Mouse (Mus musculus) cerebellum, adult 8-10 months (tissue): ENCODE measurements around the gene Klrd1.
"Not testable (repeated sequence)": the region's sequence is repeated elsewhere in the genome, so short reads cannot be mapped to it uniquely, and the experiment has no call there.

Experiments
- DNase-seq: peaks from one replicate; pipeline ENCODE4 v3.0.0; 2022

Klrd1 gene

GRCm38 (mm10) chr6:129591508-129591907, at the start of gene Klrd1:
Gene Klrd1, plus strand, starts transcription at chr6:129591782.
- no peak for DNase-seq

DNA sequence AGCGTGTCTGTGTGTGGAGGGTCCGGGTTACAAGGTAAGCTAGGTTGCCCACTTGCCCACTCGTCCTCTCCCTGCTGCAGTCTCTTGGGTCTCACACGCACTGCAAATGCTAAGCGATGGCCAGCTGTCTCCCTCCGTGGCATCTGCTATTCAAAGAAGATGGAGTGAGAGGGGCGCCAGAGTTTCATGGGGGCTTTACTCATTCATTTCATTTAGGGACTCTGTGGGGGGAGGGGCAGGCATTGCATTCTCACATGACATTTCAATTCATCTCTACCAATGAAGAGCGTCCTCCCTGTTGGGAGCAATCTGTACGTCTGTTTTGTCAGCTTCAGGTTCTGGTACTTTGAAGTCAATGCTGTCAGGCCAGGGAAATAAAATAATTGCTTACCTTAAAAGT, 49.7 kb upstream of the Klrd1 start:
- DNase-seq: no peak

- DNase-seq: no peak
Observed at GRCm38 (mm10) chr6:129542540-129542939, 49.0 kb upstream of the Klrd1 start.

- DNase-seq: peak; percentile 61
Observed at GRCm38 (mm10) chr6:129543709-129544606, 47.6 kb upstream of the Klrd1 start.

- DNase-seq: no peak
Observed at GRCm38 (mm10) chr6:129547277-129547676, 44.3 kb upstream of the Klrd1 start.

- no peak for DNase-seq
Observed at GRCm38 (mm10) chr6:129548009-129548408, 43.6 kb upstream of the Klrd1 start.

DNA sequence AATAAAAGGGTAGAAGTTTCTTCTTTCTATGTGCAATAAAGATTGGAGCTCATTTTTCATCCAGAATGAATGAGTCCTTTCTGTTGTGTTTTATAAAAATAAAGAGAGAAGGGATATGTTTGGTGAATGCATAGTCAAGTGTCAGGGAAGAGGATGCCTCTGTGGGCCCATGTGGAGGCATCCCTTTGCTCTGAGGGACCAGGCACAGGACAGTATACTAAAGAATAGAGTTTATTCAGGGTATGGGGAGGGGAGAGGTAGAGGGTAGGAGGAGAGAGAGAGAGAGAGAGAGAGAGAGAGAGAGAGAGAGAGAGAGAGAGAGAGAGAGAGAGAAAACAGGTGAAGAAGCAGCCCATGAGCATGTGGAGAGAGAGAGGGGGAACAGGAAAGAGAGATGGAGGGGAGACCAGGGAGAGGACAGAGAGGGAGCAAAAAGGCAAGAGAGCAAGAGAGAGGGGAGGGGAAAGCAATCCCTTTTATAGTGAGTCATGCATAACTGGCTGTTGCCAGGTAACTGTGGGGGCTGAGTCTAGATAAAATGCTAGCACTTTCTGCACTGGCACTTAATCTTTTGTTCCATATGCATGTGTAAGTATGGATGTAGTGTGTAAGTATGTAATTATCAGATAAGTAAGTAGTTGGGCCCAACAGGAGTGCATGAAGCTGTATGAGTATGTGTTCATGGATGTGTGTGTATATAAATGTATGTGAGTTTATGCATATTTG, 34.1 kb upstream of the Klrd1 start:
- DNase-seq: no peak

DNA sequence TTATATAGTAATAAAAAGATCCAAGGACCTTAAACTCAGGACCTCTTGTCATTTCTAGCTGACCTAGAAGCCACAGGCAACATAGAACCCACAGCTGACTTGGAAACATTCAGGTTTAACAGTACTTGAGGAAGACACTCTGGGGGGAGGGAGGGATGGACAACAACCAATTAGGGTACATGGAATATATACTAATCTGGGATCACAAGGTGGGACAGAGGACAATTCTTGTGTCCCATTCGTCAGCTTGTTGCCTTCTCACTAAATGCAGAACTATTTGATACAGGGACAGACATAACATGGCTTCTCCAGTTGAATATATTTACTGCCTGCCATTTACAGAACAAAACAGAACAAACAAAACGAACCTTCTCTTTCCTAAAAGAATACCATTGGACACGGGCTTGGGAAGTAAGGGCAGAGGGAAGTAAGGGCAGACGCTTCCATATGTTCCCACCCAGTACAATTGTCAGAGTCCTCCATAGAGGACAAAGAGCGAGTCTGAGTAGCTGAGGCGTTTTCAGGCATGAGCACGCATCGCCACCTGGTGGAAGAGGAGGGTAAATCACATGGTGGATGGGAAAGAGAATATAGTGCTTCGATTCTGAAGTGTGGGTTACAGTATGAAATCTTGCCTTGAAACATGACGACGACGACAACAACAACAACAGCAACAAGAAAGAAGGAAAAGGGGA, 32.5 kb upstream of the Klrd1 start:
- peak; percentile 63 for DNase-seq

DNA sequence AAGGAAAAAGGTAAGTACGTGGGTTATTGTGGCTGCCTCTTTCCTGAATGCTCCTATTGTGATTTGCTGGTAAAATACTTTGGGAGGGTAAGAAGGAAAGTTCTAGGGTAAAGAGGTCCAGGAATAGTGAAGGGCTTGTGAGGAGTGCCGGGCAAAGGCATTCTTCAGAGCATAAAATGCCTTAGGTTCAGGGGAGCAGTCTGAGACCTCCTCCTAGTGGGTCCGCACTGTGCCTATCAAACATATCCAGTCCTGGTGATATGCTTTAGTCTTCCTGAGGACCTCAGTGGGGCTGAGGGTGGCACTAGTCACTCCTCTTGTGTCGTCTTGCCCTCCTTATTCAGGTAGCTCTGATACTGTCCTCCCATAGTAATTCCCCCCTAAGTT, 31.9 kb upstream of the Klrd1 start:
- no peak for DNase-seq

DNA sequence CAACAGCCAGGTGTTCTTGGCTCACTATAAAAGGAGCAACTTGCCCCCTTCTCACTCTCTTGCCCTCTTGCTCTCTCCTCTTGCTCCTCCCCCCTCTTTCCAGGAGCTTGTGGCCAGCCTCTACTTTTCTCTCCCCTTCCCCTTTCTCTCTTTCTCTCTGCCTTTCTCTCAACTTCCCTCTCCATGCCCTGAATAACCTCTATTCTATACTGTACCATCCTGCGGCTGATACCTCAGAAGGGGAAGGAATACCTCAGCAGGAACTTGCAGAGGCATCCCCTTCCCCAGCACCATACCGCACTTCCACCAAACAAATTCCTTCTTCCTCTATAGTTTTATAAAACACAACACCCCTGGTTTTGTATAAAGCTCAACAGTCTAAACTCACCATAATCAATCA, 26.3 kb upstream of the Klrd1 start:
- DNase-seq: no peak

DNA sequence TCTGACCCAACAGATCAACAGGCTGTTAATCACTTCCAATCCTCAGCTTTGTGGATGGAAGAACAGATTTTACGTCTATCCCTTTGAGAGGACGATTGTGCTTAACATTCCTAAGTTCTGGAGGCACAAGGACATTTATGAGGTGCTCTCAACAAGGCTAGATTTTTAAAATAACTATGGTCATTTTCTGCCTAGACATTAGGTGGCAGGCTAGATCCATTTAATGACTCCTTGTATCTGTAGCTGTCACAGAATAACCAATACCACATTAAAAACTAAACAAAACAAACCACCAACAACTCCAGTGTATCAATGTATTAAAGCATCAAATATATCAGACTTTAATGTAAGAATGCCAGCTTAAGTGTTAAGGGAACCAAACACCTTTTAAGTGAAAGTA, 16.3 kb upstream of the Klrd1 start:
- DNase-seq: no peak

- DNase-seq: no peak
Observed at GRCm38 (mm10) chr6:129577605-129578004, 14.0 kb upstream of the Klrd1 start, which contains the start of gene Klre1. Gene Klre1, plus strand, starts transcription at chr6:129577905.

- no peak for DNase-seq
Observed at GRCm38 (mm10) chr6:129581274-129581673, 10.3 kb upstream of the Klrd1 start.

- DNase-seq: no peak
Observed at GRCm38 (mm10) chr6:129581896-129582295, 9.7 kb upstream of the Klrd1 start.

DNA sequence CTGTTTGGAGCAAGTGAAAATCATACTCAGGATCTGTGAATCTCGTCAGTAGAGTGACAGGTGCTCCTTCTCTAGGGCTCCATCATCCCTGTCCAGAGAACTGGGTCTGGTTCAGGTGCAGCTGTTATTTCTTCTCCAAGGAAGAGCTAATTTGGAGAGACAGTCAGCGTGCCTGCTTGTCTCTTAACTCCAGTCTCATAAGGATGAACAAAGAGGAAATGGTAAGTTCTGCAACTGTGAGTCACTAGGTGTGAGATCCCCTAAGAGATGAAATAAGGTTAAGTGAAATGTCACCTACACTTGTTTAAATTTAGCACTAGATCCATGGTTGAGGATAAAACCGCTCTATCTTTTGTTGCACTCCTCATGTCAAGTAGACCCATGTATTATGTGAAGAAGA, 8.6 kb upstream of the Klrd1 start:
- no peak for DNase-seq

GRCm38 (mm10) chr6:129608372-129608771, 16.8 kb downstream of the Klrd1 start:
- no peak for DNase-seq

- no peak for DNase-seq
Observed at GRCm38 (mm10) chr6:129623735-129624134, 32.2 kb downstream of the Klrd1 start, which contains the start of gene Klrk1. Gene Klrk1, minus strand, starts transcription at chr6:129623864.

GRCm38 (mm10) chr6:129631046-129631445, 39.5 kb downstream of the Klrd1 start:
- not testable (repeated sequence) for DNase-seq

- not testable (repeated sequence) for DNase-seq
Observed at GRCm38 (mm10) chr6:129643237-129643636, 51.7 kb downstream of the Klrd1 start, which contains the start of gene Klrc3. Gene Klrc3, minus strand, starts transcription at chr6:129643337.

DNA sequence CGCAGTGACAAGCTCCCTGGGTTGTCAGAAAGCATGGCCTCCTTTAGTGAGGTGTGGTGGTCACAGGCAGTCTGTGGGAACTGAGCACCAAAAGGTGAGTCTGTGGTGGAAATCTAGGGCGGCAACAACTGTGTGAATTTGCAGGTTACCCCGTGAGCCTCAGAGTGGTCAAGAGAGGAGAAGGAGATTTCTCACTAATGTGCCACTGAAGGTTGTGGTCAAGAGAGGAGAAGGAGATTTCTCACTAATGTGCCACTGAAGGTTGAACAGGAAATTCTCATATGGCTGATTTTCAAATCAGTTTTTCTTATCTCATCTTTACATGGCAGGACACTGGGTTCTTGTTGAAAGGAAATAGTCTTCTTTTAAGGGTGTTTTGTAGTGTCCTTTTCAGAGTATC, 52.5 kb downstream of the Klrd1 start:
- DNase-seq: not testable (repeated sequence)
